Mouse (Mus musculus) spleen, adult 2 months (tissue): ENCODE measurements around the gene Gm11985. TPM values are rescaled to one million over a fixed set of nuclear protein-coding genes. Genes with fewer than 3 reads are reported as not detected.

Experiments used
- DNase-seq, 2 experiments: peaks; one replicate each; pipeline versions ENCODE4 v3.0.0 to v3.0.0-alpha.2; 2012 to 2021; ENCODE audit warnings: low spot score in 2 of 2, low read depth in 1 of 2
- H3K27ac ChIP-seq: fragments of 200-500 bp; 2 replicates; pipeline ENCODE4 v1.5.1; 2012; ENCODE audit warnings: low read length, inconsistent platforms; ENCODE audit not compliant: insufficient read depth
- H3K27me3 ChIP-seq: fragments of 200-500 bp; 2 replicates; pipeline ENCODE4 v1.6.1; 2012; ENCODE audit warnings: mild to moderate bottlenecking, moderate library complexity, low read length, inconsistent platforms; ENCODE audit not compliant: control insufficient read depth, insufficient read depth
- H3K36me3 ChIP-seq: fragments of 200-500 bp; 2 replicates; pipeline ENCODE4 v1.6.1; 2012; ENCODE audit warnings: mild to moderate bottlenecking, low read length, inconsistent platforms; ENCODE audit not compliant: control insufficient read depth, insufficient read depth
- H3K4me1 ChIP-seq: fragments of 200-500 bp; 2 replicates; pipeline ENCODE4 v1.6.1; 2011; ENCODE audit warnings: inconsistent platforms; ENCODE audit not compliant: control insufficient read depth, insufficient read depth, insufficient read length
- H3K4me3 ChIP-seq: fragments of 200-500 bp; 2 replicates; pipeline ENCODE4 v1.5.1; 2011; ENCODE audit warnings: mild to moderate bottlenecking, inconsistent platforms; ENCODE audit not compliant: insufficient read depth, insufficient read length; ENCODE audit errors: extremely low read depth
- CTCF ChIP-seq: fragments of 200-500 bp; IDR thresholded peaks from 2 replicates; pipeline ENCODE4 v1.5.1; 2011; ENCODE audit warnings: mild to moderate bottlenecking, inconsistent platforms; ENCODE audit not compliant: insufficient read depth, insufficient read length, insufficient replicate concordance; ENCODE audit errors: extremely low read depth
- POLR2A ChIP-seq: fragments of 200-500 bp; IDR thresholded peaks from 2 replicates; pipeline ENCODE4 v1.6.1; 2011; ENCODE audit warnings: low read depth, low read length, inconsistent platforms
- WGBS: fragments of 180-500 bp; shearing (Covaris S2); methylation state at CpG from one replicate; pipeline ENCODE4 v1.1.7; 2018; 5-methylcytosine and 5-hydroxymethylcytosine counted together
- polyA plus RNA-seq: library from polyadenylated mRNA; depleted of rRNA; stranded (reverse); fragments of >200 nt; gene quantifications from 2 replicates; pipeline ENCODE4 v1.2.3, GENCODE M21; 2012; rRNA removed

Gm11985 gene
- polyA plus RNA-seq, 1 experiment: not detected

DNA sequence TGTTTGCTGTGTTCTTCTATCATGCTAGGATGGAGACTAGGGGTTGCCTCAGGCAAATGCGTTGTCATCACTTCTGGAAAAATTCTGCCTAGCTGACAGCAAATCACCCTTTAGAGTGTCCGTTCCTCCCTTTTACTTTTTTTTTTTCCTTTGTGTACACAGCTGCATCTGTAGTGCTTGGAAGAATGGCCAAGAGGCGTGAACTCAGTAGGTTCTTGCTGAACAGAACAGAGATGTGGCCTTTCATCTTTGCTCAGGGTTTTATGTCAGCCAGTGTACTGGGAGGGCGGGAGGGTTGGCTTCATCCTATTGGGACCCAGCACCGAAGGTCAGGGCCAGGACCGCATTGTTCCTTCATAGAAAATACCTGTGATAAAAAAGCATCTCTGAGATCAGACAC, 53.1 kb downstream of the Gm11985 start:
- 85% methylated on average over 6 of the region's 6 CpGs for WGBS
- no peak for DNase-seq
- Histone ChIP-seq H3K27ac (no peak overlapping the region), H3K4me1 (no peaks in the 10 kb centered on the region), H3K36me3 (no peaks in the 10 kb centered on the region), H3K27me3 (no peaks in the 10 kb centered on the region), H3K4me3 (no peak overlapping the region)
- TF ChIP-seq CTCF: no peak
- TF ChIP-seq POLR2A: no peak

- 83% methylated on average over 5 of the region's 5 CpGs for WGBS
- no peaks in the 10 kb centered on the region for H3K4me1 ChIP-seq
- no peaks in the 10 kb centered on the region for H3K36me3 ChIP-seq
- H3K4me3 ChIP-seq: no peak overlapping the region
- TF ChIP-seq CTCF (no peak), POLR2A (no peak)
- no peak for DNase-seq
- no peaks in the 10 kb centered on the region for H3K27me3 ChIP-seq
- H3K27ac ChIP-seq: no peak overlapping the region
Measured at GRCm38 (mm10) chr11:7134319-7134718, 54.0 kb downstream of the Gm11985 start.

GRCm38 (mm10) chr11:7133736-7134135, 54.6 kb downstream of the Gm11985 start:
- no peak for TF ChIP-seq CTCF
- no peak for TF ChIP-seq POLR2A
- H3K4me1 ChIP-seq: no peaks in the 10 kb centered on the region
- no peak overlapping the region for H3K27ac ChIP-seq
- H3K4me3 ChIP-seq: no peak overlapping the region
- H3K36me3 ChIP-seq: no peaks in the 10 kb centered on the region
- no peak for DNase-seq
- H3K27me3 ChIP-seq: no peaks in the 10 kb centered on the region
- WGBS: 84% methylated on average over 5 of the region's 5 CpGs

Other genes with a start within 250 kb of the Gm11985 start
- 1.2 and 3.0 TPM in 2 replicates for gene Adcy1, start 125.1 kb downstream of the Gm11985 start, polyA plus RNA-seq
- gene Igfbp1, start 9.2 kb upstream of the Gm11985 start, polyA plus RNA-seq: not detected in 2 replicates
- gene Igfbp3, start 25.4 kb upstream of the Gm11985 start, polyA plus RNA-seq: 108 and 147 TPM in 2 replicates